Mouse (Mus musculus) urinary bladder, adult 2 months (tissue): ENCODE measurements around the gene Gm28035. TPM values are rescaled to one million over a fixed set of nuclear protein-coding genes. Genes with fewer than 3 reads are reported as not detected.

ENCODE experiments used
- DNase-seq: peaks from one replicate; pipeline ENCODE4 v3.0.0; 2022; ENCODE audit warnings: low spot score
- polyA plus RNA-seq: library from polyadenylated mRNA; depleted of rRNA; stranded (reverse); fragments of >200 nt; gene quantifications from 2 replicates; pipeline ENCODE4 v1.2.3, GENCODE M21; 2012; rRNA removed

Gm28035 gene
- polyA plus RNA-seq, 1 experiment = 5.4 TPM

DNA sequence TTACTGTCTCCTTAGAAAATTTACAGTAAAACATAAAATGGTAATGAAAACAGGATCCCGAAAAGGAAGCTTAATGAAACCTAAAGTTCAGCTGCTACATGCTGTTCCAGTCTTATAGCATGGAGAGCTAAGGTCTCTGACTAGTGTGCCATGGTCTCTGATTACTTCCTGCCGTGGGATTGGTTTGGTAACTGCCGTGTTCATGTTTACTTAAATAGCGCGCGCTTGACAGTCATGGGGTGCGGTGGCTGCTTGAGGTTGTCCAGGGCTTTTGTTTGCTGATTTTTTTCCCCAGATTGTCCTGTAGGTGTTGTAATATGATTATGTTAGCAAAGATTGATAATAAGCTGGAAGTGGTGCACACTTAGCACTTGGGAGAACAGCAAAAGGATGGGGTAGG, 65.7 kb downstream of the Gm28035 start:
- no peak for DNase-seq

DNA sequence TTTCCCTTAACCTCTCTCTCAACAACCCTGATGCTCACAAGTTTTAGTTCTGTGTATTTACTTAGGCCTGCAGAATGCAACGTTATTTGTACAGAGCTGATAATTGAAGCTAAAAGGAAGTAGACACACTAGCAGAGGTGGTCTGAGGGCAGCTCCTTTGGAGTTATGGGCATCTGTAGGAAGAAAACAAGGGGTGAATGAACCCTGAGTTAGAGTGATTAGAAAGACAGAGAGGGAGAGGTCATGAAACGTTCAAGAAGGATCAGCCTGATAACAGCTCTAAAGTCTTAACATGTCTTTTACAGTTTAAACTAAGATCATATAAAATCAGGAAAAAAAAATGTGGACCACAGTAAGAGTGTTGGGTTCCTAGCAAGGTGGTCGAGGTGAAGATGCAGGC, 69.0 kb downstream of the Gm28035 start:
- no peak for DNase-seq

DNA sequence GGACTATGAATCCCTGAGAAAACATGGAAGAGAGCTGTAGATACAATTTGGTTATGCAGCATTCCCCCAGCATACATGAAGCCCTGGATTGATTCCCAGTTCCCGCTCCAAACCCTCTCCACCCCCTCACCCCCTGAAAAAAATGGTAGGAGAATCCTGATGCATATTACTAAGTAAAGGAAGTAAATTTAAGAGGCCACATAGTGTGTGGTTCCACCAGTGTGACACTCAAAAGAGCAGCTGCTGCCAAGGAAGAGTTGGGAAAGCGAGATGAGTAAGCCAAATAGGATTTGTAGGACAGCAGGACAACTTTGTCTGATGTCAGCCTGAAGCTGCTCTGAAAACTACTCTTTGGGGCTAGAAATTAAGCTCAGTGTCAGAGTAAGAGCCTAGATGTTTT, 71.1 kb downstream of the Gm28035 start:
- no peak for DNase-seq

DNA sequence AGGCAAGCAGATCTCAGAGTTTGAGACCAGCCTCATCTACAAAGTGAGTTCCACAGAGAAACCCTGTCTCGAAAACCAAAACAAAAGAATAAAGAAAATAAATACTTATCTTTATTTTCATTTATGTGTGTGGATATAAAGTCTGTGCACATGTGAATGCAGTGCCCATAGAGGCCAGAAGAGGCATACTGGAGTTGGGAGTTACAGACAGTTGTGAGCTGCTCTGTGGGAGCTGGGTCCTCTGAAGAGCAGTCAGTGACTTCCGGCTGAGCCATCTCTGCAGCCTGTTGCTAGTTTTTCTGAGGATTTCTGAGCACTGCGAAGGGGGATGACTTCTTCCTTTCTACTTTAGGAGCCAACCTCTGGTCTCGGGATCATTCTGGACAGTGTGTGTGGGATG, 75.8 kb downstream of the Gm28035 start:
- no peak for DNase-seq

- DNase-seq = no peak
These were observed 76.6 kb downstream of the Gm28035 start for GRCm38 (mm10) chr2:30316955-30317354.

DNA sequence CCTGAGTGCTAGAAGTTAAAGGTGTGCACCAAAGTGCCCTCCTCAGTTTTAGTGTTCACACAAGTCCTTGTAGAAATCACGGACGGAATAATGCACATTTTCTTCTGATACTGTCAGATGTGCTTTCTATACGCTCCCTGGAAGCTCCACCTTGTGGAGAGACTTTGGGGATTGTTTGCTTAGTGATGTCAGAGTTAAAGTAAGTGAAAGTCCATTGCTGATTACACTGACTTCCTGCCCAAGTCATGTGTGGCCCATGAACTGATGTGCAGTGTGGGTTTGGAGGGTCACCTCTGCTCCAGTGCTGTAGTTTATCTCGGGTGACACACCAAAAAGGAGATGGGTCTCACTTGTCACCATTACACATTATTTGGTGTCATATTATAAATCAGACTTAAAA, 78.9 kb downstream of the Gm28035 start:
- DNase-seq = no peak

- DNase-seq = no peak
These were observed 82.7 kb downstream of the Gm28035 start for GRCm38 (mm10) chr2:30323111-30323510.

DNA sequence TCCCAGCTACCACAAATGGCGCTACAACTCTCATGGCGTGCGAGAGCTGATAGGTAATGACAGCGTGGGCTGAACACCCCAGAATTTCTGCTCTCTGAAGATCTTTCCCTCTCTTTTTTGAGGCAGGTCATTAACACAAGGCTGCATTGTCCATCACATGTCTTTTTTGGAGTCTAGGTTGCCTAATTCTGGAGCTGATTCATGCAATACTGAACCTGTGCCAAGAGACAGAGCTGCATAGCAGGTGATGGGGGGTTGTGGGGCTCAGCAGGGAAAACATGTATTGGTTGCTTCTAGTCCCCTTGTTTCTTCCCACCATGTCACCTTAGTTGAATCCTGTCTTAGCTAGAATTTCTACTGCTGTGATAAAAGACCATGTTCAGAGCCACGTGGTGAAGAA, 84.9 kb downstream of the Gm28035 start:
- DNase-seq = no peak

DNA sequence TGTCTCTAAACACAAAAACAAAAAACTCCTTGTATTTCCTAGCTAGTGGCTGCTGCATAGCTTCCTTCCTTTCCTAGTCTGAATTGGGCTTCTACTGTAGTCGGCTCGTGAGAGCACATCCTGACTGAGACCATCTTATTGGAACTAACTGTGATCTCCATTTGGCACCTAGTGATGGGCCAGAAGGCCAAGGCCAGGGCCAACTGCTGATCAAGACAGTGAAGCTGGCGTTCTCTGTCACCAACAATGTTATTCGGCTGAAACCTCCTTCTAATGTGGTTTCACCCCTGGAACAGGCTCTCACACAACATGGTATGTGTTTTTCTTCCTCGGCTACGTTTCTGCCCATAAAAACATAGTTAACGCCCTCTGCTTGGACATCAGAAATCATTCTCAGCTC, 86.9 kb downstream of the Gm28035 start:
- DNase-seq = no peak

DNA sequence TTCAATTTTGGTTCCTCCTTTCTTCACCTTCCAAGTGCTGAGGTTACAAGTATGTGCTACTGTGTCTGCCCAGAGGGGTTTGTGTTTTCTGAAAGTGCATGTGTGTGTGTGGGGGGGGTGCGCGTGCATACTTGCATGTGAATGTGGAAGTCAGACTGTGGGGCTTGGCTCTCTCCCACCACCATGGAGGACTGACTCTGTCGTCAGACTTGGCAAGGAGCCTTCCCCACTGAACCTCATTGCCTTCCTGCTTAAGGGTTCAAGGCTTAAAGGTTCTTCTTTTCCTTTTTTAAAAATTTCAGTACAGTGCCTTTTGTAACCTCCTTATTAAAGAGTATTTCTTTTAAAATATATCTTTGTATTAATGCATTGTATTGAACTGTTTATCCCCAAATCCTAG, 88.4 kb downstream of the Gm28035 start:
- no peak for DNase-seq

Other genes starting within 250 kb of the Gm28035 start
- 17.6 and 18.0 TPM in 2 replicates for gene Wdr34, start 191.7 kb upstream of the Gm28035 start, polyA plus RNA-seq
- 114 and 146 TPM in 2 replicates for gene Set, start 183.2 kb upstream of the Gm28035 start, polyA plus RNA-seq
- gene Pkn3, start 162.9 kb upstream of the Gm28035 start, polyA plus RNA-seq = 18.6 and 22.3 TPM in 2 replicates
- 31.5 and 40.7 TPM in 2 replicates for gene Zdhhc12, start 146.9 kb upstream of the Gm28035 start, polyA plus RNA-seq
- gene Zer1, start 116.0 kb upstream of the Gm28035 start, polyA plus RNA-seq = 46.2 and 46.5 TPM in 2 replicates
- gene Tbc1d13, start 106.8 kb upstream of the Gm28035 start, polyA plus RNA-seq = 29.2 and 29.5 TPM in 2 replicates
- 26.0 and 26.4 TPM in 2 replicates for gene Endog, start 69.1 kb upstream of the Gm28035 start, polyA plus RNA-seq
- 25.0 and 26.9 TPM in 2 replicates for gene Spout1, start 62.1 kb upstream of the Gm28035 start, polyA plus RNA-seq
- gene Kyat1, start 34.7 kb upstream of the Gm28035 start, polyA plus RNA-seq = 75.5 and 103 TPM in 2 replicates
- gene Lrrc8a, start 2.9 kb upstream of the Gm28035 start, polyA plus RNA-seq = 24.3 and 30.2 TPM in 2 replicates
- 36.2 and 55.9 TPM in 2 replicates for gene Phyhd1, start 25.6 kb downstream of the Gm28035 start, polyA plus RNA-seq
- gene Gm28038, start 40.5 kb downstream of the Gm28035 start, polyA plus RNA-seq = not detected in 2 replicates
- 14.4 and 15.7 TPM in 2 replicates for gene Dolk, start 45.8 kb downstream of the Gm28035 start, polyA plus RNA-seq
- 17.2 and 18.1 TPM in 2 replicates for gene Nup188, start 45.8 kb downstream of the Gm28035 start, polyA plus RNA-seq
- 191 and 259 TPM in 2 replicates for gene Sh3glb2, start 118.8 kb downstream of the Gm28035 start, polyA plus RNA-seq
- gene Miga2, start 123.7 kb downstream of the Gm28035 start, polyA plus RNA-seq = 32.6 and 34.4 TPM in 2 replicates
- gene Dolpp1, start 151.7 kb downstream of the Gm28035 start, polyA plus RNA-seq = 18.9 and 27.3 TPM in 2 replicates
- 27.3 and 38.1 TPM in 2 replicates for gene Crat, start 175.2 kb downstream of the Gm28035 start, polyA plus RNA-seq
- 90.0 and 93.9 TPM in 2 replicates for gene Ptpa, start 175.5 kb downstream of the Gm28035 start, polyA plus RNA-seq
- gene Ier5l, start 233.7 kb downstream of the Gm28035 start, polyA plus RNA-seq = 10.7 and 11.0 TPM in 2 replicates